Mouse (Mus musculus) forebrain, embryonic 16.5 days (tissue): ENCODE results near the gene Ptk7. TPM values are rescaled to one million over a fixed set of nuclear protein-coding genes. Genes with fewer than 3 reads are reported as not detected.

Experiments
- ATAC-seq: fragments of 200-750 bp; cut with Nextera tagmentation; 2 replicates; pipeline ENCODE4 v1.8.0; 2017; ENCODE audit warnings: mild to moderate bottlenecking, moderate library complexity
- H3K27ac ChIP-seq: fragments of 300-500 bp; sonication (generic); 2 replicates; pipeline ENCODE4 v1.5.1; 2014; ENCODE audit warnings: low read length, control low read depth
- H3K27me3 ChIP-seq: fragments of 300-500 bp; sonication (generic); replicated peaks from 2 replicates; pipeline ENCODE4 v1.6.1; 2014; ENCODE audit warnings: low read length; ENCODE audit not compliant: control insufficient read depth, insufficient read depth
- H3K36me3 ChIP-seq: fragments of 300-500 bp; sonication (generic); 2 replicates; pipeline ENCODE4 v1.6.1; 2014; ENCODE audit not compliant: control insufficient read depth, insufficient read depth
- H3K4me1 ChIP-seq: fragments of 300-500 bp; sonication (generic); replicated peaks from 2 replicates; pipeline ENCODE4 v1.6.1; 2014; ENCODE audit warnings: low read length; ENCODE audit not compliant: control insufficient read depth, insufficient read depth
- H3K4me2 ChIP-seq: fragments of 300-500 bp; sonication (generic); 2 replicates; pipeline ENCODE4 v1.6.1; 2014; ENCODE audit warnings: mild to moderate bottlenecking, low read length, control low read depth
- H3K4me3 ChIP-seq: fragments of 300-500 bp; sonication (generic); replicated peaks from 2 replicates; pipeline ENCODE4 v1.5.1; 2014; ENCODE audit warnings: mild to moderate bottlenecking, low read length, control low read depth
- H3K9ac ChIP-seq: fragments of 300-500 bp; sonication (generic); replicated peaks from 2 replicates; pipeline ENCODE4 v1.6.1; 2014; ENCODE audit warnings: low read depth, low read length, control low read depth
- H3K9me3 ChIP-seq: fragments of 300-500 bp; sonication (generic); 2 replicates; pipeline ENCODE4 v1.6.1; 2016; ENCODE audit warnings: low read length; ENCODE audit not compliant: control insufficient read depth
- whole genome bisulfite sequencing: fragments of 180-500 bp; shearing (Covaris S2); extraction: QIAGEN DNeasy Blood & Tissue Kit; methylation state at CpG from one replicate; pipeline ENCODE4 v1.1.7; 2014; 5-methylcytosine and 5-hydroxymethylcytosine counted together
- polyA plus RNA-seq: library from polyadenylated mRNA; unstranded; fragments of >200 nt; fragmentation: Nextera tagmentation; extraction: Ambion mirVana; gene quantifications from 2 replicates; pipeline ENCODE4 v1.2.1, GENCODE M21; 2015

The Ptk7 gene
- polyA plus RNA-seq, 1 experiment from 2014 or later, result 33.9 TPM

DNA sequence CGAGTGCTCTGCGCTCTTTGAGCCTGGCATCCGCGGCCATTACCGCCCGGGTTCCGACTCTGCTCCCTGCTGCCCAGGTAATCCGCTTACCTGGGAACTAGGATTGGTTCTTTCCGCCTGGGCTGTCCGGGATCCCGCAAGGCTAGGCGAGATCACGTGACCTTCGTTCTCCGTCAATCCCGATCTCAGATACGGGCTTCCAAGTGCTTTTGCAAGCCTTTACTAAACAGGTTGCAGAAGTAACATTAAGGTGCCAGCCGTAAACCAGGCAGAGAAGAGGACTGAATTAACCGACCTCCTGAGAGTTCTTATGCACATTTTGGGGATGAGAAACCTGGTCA is 17.0 kb upstream of the Ptk7 start:
- ATAC-seq, result 0 out of 2 replicates have a peak, but pooled peaks have one; percentile 7
- Histone ChIP-seq H3K9ac (peak overlapping the region; percentile 77), H3K27ac (peak overlapping the region; percentile 86), H3K27me3 (no peaks in the 10 kb centered on the region), H3K4me3 (peak overlapping the region; percentile 69), H3K4me1 (peaks cover 30% of the 10 kb centered on the region), H3K36me3 (peaks cover 6% of the 10 kb centered on the region; the same call in 1 of the 2 replicates), H3K9me3 (no peaks in the 10 kb centered on the region), H3K4me2 (peak overlapping the region; percentile 96)
- WGBS, result under 1% methylated on average over 19 of the region's 19 CpGs

DNA sequence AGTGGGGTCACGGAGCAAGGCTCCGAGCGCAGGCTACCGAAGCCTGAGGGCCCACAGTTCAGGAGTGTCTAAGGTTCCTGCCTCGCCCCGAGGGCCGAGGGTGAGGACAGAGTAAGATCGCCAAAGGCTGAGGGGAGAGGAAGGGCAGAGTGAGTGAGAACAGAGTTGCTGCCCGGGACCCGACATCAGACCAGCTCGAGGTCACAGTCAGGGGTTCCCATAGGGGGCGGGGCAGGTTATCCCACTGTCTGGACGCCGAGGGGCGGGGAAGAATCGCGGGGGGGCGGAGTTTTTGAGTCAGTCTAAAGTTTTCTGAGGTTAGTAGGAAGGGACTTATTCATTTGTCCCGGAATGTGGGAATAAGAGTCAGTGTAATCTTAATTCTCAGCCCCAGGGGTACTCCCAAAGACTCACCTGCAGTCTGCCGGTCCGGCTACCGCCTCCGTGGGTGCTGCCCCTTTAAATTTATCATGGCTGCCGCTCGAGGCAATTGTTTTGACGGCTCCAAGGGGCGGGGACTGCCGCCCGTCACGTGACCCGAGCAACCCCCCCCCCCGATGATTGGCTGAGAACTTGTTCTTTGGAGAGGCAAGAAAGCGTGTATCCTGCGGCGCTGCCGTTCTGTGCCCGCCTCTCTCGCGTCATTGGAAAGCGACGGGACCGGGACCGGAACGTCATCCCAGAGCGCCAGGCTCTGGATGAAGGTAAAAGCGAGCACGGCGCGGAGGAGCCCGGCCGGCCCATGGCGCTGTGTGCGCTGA is 16.4 kb upstream of the Ptk7 start, which contains the start of the genes Klc4 and Mrpl2:
Gene Klc4, minus strand, starts transcription at position 462 of the 761 bp plus-strand sequence.
Gene Mrpl2, plus strand, starts transcription at position 669 of the 761 bp plus-strand sequence.
- no peaks in the 10 kb centered on the region for H3K27me3 ChIP-seq
- H3K9me3 ChIP-seq, result no peaks in the 10 kb centered on the region
- under 1% methylated on average over 53 of the region's 53 CpGs for WGBS
- peak within 1 kb of the TSS; percentile 96 for H3K4me2 ChIP-seq
- H3K27ac ChIP-seq, result peak within 1 kb of the TSS; percentile 86
- H3K4me3 ChIP-seq, result peak within 1 kb of the TSS; percentile 69
- peaks cover 9% of the 10 kb centered on the region; the same call in 1 of the 2 replicates for H3K36me3 ChIP-seq
- ATAC-seq, result peak; percentile 75
- peaks cover 24% of the 10 kb centered on the region for H3K4me1 ChIP-seq
- peak within 1 kb of the TSS; percentile 77 for H3K9ac ChIP-seq

DNA sequence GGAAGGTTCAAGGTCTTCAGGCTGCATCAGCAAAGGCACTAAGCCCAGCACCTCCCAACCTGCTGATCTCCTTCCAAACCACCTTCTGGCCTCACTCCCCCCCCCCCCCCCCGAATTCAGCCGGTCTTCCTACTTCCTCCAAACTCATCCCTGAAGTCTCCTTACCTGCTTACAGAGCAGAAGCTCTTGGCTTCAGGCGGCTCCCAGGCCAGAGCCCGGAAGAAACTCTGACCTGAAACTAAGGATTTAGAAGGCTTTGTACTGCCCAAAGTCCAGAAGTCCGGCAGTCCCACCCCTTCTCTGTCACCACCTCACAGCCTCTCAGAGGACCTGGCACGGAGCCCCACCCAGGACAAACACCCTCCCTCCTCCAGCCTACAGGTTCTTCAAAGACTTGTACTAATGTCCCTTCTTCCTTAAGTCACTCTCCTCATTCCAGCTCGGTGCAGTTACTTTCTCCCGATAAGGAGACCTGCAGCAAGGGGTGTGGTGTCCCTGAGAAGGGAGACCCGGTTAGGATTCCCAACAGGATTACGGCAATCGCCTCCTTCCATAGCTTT is 15.7 kb upstream of the Ptk7 start:
- Histone ChIP-seq H3K9me3 (no peaks in the 10 kb centered on the region), H3K4me2 (peak overlapping the region; percentile 94), H3K27me3 (no peaks in the 10 kb centered on the region), H3K36me3 (peaks cover 12% of the 10 kb centered on the region), H3K9ac (peak overlapping the region; percentile 74), H3K4me1 (peaks cover 24% of the 10 kb centered on the region), H3K27ac (no peak overlapping the region; the same call in 1 of the 2 replicates), H3K4me3 (peak overlapping the region; percentile 69)
- no peak for ATAC-seq
- 9% methylated on average over 10 of the region's 11 CpGs for WGBS

DNA sequence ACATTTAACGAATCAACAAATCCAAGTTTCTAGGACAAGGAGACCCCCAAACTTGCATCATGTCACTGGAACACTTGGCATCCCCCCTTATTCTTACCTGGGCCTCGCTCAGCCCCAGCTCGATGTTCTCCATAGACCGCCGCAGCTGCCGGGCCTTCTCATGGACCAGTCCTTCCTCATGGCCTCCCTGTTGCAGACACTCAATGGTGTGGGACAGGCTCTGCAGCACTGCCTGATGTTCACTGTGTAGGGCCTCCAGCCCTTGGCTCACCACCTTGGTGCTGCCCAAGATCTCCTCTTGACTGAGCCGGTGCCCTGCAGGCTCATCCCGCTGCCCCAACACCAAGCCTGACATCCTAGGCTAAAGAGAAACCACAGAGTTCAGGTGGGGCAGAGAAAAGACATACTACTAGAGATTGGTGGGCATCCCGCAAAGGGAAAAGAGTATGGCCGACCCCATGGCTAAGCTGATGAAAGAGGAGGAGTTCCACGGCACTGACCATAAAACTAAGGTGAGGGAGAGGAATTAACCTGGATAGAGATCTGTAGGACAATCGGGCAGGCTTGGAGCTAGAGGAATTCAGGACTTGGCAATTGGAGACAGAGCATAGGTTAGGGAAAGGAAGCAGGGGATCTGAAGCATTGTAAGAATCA is 15.0 kb upstream of the Ptk7 start:
- no peak overlapping the region for H3K27ac ChIP-seq
- peaks cover 20% of the 10 kb centered on the region for H3K4me1 ChIP-seq
- no peak for ATAC-seq
- H3K9me3 ChIP-seq, result no peaks in the 10 kb centered on the region
- H3K27me3 ChIP-seq, result no peaks in the 10 kb centered on the region
- no peak overlapping the region for H3K4me3 ChIP-seq
- peaks cover 12% of the 10 kb centered on the region for H3K36me3 ChIP-seq
- H3K9ac ChIP-seq, result no peak overlapping the region
- H3K4me2 ChIP-seq, result peak overlapping the region; percentile 94; the same call in 1 of the 2 replicates
- 89% methylated on average over 12 of the region's 12 CpGs for WGBS

DNA sequence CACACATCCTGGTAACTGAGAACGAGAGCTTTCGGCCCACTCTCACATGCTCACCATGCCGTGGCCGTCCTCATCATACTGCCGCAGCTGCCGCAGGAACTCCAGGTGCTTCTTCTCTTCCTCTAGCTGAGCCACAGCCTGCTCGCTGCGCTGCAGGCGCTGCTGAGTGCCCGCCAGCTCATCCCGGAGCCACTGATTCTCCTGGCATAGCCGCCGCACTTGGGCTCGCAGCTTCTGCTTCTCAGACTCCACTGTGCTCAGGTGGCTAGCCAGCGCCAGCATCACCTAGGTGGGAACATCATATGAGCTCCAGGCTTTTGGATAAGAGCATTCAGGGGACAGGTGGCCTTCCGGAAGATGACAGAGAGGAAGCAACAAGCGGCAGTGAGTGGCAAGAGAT is 12.8 kb upstream of the Ptk7 start:
- no peaks in the 10 kb centered on the region for H3K9me3 ChIP-seq
- no peak for ATAC-seq
- H3K36me3 ChIP-seq, result peaks cover 14% of the 10 kb centered on the region
- no peaks in the 10 kb centered on the region for H3K27me3 ChIP-seq
- peaks cover 23% of the 10 kb centered on the region for H3K4me1 ChIP-seq
- no peak overlapping the region for H3K4me2 ChIP-seq
- H3K9ac ChIP-seq, result no peak overlapping the region
- no peak overlapping the region for H3K27ac ChIP-seq
- 88% methylated on average over 17 of the region's 17 CpGs for WGBS
- no peak overlapping the region for H3K4me3 ChIP-seq

DNA sequence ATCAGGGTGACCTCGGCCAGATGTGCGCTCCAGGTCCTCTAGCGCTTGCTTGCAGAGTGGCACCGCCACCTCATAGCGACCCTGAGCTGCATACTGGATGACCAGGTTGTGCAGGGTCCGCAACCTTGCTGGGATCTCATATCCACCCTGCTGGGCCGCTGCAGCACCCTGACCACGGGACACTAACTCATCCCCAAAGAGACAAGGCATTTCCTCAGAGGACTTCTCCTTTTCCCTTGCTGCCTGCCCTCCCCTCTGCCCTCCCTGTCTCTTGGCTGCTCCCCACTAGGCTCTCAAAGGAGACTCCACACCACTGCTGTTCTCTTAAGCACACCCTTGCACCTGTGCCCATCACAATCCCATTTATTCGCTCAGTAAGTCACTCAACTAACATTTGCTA is 10.6 kb upstream of the Ptk7 start:
- H3K4me3 ChIP-seq, result no peak overlapping the region
- H3K36me3 ChIP-seq, result peaks cover 14% of the 10 kb centered on the region
- H3K27ac ChIP-seq, result no peak overlapping the region
- peaks cover 24% of the 10 kb centered on the region for H3K4me1 ChIP-seq
- 85% methylated on average over 9 of the region's 9 CpGs for WGBS
- no peak overlapping the region for H3K9ac ChIP-seq
- H3K9me3 ChIP-seq, result no peaks in the 10 kb centered on the region
- ATAC-seq, result no peak
- no peak overlapping the region for H3K4me2 ChIP-seq
- H3K27me3 ChIP-seq, result no peaks in the 10 kb centered on the region

DNA sequence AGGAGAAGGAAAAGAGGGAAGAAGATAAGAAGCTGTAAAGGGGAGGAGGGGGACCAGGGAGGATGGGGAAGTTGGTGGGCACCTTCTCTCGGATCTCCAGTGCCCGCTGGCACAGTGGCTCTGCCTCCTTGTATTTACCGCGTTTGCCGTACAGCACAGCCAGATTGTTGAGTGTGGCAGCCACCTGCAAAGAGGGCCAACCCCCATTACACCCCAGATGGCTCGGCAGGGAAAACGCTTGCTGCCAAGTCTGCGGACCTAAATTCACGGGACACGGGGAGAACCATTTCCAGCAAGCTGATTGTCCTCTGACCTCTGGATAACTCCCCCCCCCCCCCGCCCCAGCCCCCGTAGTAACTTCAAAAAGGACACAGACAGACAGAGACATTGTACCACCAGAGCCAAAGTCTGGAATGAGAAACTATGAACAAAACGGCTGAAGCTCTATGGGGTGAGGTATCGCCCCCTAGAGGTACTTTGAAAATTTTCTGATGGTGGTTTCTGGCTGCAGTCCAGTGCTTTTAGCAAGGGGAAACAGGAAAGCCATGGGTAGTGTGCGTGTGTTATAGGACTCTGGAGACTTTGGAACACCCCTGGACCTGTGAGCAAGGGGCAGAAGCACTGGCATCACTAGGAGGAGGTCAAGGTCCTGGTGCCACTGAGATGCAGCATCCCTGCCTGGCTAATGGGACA is 7.7 kb upstream of the Ptk7 start:
- Histone ChIP-seq H3K27ac (peak overlapping the region; percentile 65), H3K4me3 (no peak overlapping the region), H3K36me3 (peaks cover 13% of the 10 kb centered on the region), H3K9ac (peak overlapping the region; percentile 36; the same call in 1 of the 2 replicates), H3K9me3 (no peaks in the 10 kb centered on the region), H3K27me3 (no peaks in the 10 kb centered on the region), H3K4me1 (peaks cover 16% of the 10 kb centered on the region), H3K4me2 (peak overlapping the region; percentile 28)
- peak; percentile 83 for ATAC-seq
- 9% methylated on average over 15 of the region's 15 CpGs for WGBS

DNA sequence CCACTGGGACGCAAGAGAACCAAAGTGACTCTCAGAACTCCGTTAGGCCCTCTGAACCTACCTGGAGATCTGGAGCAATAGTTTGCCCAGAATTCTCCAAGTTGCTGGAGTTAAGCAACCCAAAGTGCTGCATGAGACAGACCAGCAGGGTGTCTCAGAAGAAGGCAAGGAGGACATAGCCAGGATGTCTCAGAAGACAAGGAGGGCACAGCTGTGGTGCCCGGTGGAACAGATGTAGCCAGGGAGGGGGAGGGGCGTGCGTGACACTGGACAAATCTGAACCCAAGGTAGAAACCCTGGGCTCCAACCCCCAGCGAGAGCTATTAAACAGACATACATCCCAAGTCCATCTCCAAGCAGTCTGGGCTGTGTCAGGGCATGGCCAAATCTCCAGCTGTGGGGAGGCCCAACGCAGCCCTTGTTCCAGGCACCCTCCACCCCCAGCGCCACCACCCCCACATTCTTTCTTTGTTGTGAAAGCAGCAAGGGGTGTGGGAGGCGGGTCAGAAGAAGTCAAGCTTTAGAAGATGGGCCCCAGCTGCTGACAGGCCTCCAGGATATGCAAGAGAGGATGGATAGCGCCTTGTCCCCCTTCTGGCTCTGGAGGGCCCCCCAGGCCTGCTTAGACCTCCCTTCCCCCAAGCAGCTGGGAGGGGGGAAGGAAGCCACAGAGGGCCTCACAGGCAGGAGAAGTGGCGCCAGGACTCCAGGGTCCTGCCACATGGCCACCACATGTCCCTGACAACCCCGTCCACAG is 559 bp upstream of the Ptk7 start:
- no peaks in the 10 kb centered on the region for H3K27me3 ChIP-seq
- ATAC-seq, result peak; percentile 52
- H3K9me3 ChIP-seq, result no peaks in the 10 kb centered on the region
- peak overlapping the region; percentile 93 for H3K4me3 ChIP-seq
- peak overlapping the region; percentile 49 for H3K27ac ChIP-seq
- peak overlapping the region; percentile 80 for H3K4me2 ChIP-seq
- H3K9ac ChIP-seq, result no peak overlapping the region
- WGBS, result 15% methylated on average over 11 of the region's 12 CpGs
- no peaks in the 10 kb centered on the region for H3K36me3 ChIP-seq
- H3K4me1 ChIP-seq, result peaks cover 27% of the 10 kb centered on the region
